Mouse (Mus musculus) cerebellum, adult 2 months (tissue): ENCODE data around the gene Wdr27.

ENCODE experiments used
- CTCF ChIP-seq: fragments of 200-500 bp; IDR thresholded peaks from 2 replicates; pipeline ENCODE4 v1.5.1; 2011; ENCODE audit warnings: low read depth, mild to moderate bottlenecking, control low read depth, low read length, moderate library complexity, borderline replicate concordance; ENCODE audit not compliant: insufficient read depth
- POLR2A ChIP-seq: fragments of 200-500 bp; IDR thresholded peaks from 2 replicates; pipeline ENCODE4 v1.6.1; 2011; ENCODE audit warnings: low read length, control low read depth, borderline replicate concordance; ENCODE audit not compliant: insufficient read depth

DNA sequence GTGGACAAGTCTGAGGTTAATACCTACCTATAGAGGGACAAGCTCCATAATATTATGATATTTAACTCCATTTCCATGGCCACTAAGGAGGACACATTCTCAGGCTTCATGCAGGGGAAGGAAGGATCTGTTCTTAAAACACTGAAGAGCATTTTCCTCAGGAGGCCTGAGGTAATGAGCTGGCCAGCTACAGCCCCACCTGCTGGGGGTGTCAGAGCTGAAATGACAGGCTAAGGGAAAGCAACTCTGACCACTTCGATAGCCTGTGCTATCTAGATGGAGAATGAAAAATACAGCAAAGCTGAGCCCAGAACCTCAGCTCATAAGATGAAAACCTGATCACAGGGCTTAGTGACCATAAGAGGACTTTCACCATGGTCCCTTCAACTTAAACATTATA is 82.7 kb downstream of the Wdr27 start:
- TF ChIP-seq CTCF (no peak), POLR2A (no peak)
